Mouse (Mus musculus) left cerebral cortex, adult 9 months (tissue): ENCODE measurements around the gene Myd88.

Source experiments
- DNase-seq, 2 experiments: peaks; one replicate each; pipeline ENCODE4 v3.0.0; 2022; ENCODE audit warnings: low spot score in 2 of 2

Gene Myd88

GRCm38 (mm10) chr9:119297696-119298095 lies 43.5 kb downstream of the Myd88 start:
- DNase-seq = no peak

- no peak for DNase-seq
Observed at GRCm38 (mm10) chr9:119290791-119291190, 50.4 kb downstream of the Myd88 start.
